22 mouse cellular contexts compared by ENCODE assay signal in the genomic region with DNA sequence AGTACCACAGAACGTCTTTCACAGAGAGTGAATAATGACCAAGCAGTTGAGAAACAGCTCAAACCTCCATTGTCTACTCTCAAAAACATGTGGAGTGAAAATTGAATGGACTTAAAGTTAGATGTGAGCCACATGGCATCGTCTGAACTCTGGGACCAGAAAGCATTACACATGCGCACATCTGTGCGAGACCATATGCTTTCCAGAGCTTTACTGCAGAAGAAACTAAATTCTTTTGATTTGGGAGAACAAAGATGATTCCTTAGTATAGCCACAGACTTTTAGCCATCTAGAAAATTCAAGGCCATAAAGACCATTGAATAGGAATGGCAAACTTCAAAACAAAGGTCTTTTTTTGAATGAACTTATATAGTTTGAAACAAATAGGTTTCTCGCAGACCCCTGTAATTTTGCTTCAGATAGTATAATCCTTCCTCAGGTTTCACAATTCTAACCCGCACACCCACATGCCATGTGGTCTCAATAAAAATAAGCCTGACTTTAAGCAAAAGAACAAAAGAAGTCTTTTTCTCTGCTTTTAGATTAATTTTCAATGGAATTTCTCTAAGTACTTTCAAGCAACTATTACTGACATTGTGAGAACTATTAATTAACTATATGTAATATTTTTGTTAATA.
DNase-seq lines count a peak whose midpoint lies in the region; ATAC-seq lines count a peak whose summit lies in the region.
"Had no signal": no experiment of that assay in that cellular context is flagged by ENCODE, and none has a peak within 500 bp of the region (broad histone marks: within the 10 kb centered on the region; RNA-seq: fewer than 3 reads in every experiment).

No protein-coding gene starts in this region.

- H3K4me3 ChIP-seq in neural tube, embryonic 11.5 days (ENCODE audit: low read depth, low read length): no peak overlapping the region
- no peak overlapping the region for H3K4me3 ChIP-seq in neural tube, embryonic 15.5 days (replicated peaks)
- H3K4me3 ChIP-seq in embryonic facial prominence, embryonic 14.5 days (ENCODE audit: low read depth, low read length): no peak overlapping the region
- no peak overlapping the region for H3K4me3 ChIP-seq in limb, embryonic 12.5 days (replicated peaks)
- H3K4me3 ChIP-seq in liver, embryonic 12.5 days: no peak overlapping the region
- H3K4me3 ChIP-seq: forebrain, embryonic 15.5 days; heart, embryonic 13.5 days; liver, embryonic 13.5 days; lung, embryonic 15.5 days; midbrain, embryonic 12.5 days had no signal

- peaks cover 3% of the 10 kb centered on the region; the same call in 1 of the 2 replicates for H3K4me1 ChIP-seq in neural tube, embryonic 11.5 days (ENCODE audit: control insufficient read depth, insufficient read depth, low read length)
- no peaks in the 10 kb centered on the region for H3K4me1 ChIP-seq in neural tube, embryonic 15.5 days
- H3K4me1 ChIP-seq in embryonic facial prominence, embryonic 14.5 days (ENCODE audit: control insufficient read depth, insufficient read depth, low read length): no peaks in the 10 kb centered on the region
- peaks cover 12% of the 10 kb centered on the region for H3K4me1 ChIP-seq in limb, embryonic 12.5 days (replicated peaks)
- no peaks in the 10 kb centered on the region for H3K4me1 ChIP-seq in liver, embryonic 12.5 days
- H3K4me1 ChIP-seq: forebrain, embryonic 15.5 days; liver, embryonic 13.5 days; lung, embryonic 15.5 days had no signal

- intact Hi-C loops in heart, postnatal 36 days (cut with DNase I): loop anchor here (10.0 kb wide), 1 partner anchor 488 kb away; no protein-coding TSS in a partner anchor

- H3K9ac ChIP-seq in neural tube, embryonic 11.5 days (ENCODE audit: low read length): no peak overlapping the region
- H3K9ac ChIP-seq in neural tube, embryonic 15.5 days (replicated peaks): no peak overlapping the region
- no peak overlapping the region for H3K9ac ChIP-seq in embryonic facial prominence, embryonic 14.5 days (ENCODE audit: low read depth, low read length)
- H3K9ac ChIP-seq in limb, embryonic 12.5 days (replicated peaks): no peak overlapping the region
- H3K9ac ChIP-seq in liver, embryonic 12.5 days: no peak overlapping the region
- H3K9ac ChIP-seq: forebrain, embryonic 15.5 days; heart, embryonic 13.5 days; liver, embryonic 13.5 days; lung, embryonic 15.5 days; midbrain, embryonic 12.5 days had no signal

- no peaks in the 10 kb centered on the region for H3K27me3 ChIP-seq in neural tube, embryonic 11.5 days (ENCODE audit: control insufficient read depth, insufficient read depth, low read length)
- H3K27me3 ChIP-seq in neural tube, embryonic 15.5 days (replicated peaks): no peaks in the 10 kb centered on the region
- H3K27me3 ChIP-seq in embryonic facial prominence, embryonic 14.5 days (replicated peaks; ENCODE audit: control insufficient read depth, insufficient read depth, low read length): no peaks in the 10 kb centered on the region
- no peaks in the 10 kb centered on the region for H3K27me3 ChIP-seq in limb, embryonic 12.5 days
- no peaks in the 10 kb centered on the region for H3K27me3 ChIP-seq in liver, embryonic 12.5 days (replicated peaks)
- H3K27me3 ChIP-seq: forebrain, embryonic 15.5 days; heart, embryonic 13.5 days; liver, embryonic 13.5 days; lung, embryonic 15.5 days had no signal

- H3K9me3 ChIP-seq in neural tube, embryonic 11.5 days (ENCODE audit: control insufficient read depth, low read length): no peaks in the 10 kb centered on the region
- H3K9me3 ChIP-seq in neural tube, embryonic 15.5 days (replicated peaks): no peaks in the 10 kb centered on the region
- 0 out of 2 replicates have a peak, but pooled peaks cover 4% of the 10 kb centered on the region for H3K9me3 ChIP-seq in embryonic facial prominence, embryonic 14.5 days (ENCODE audit: control insufficient read depth, low read length)
- H3K9me3 ChIP-seq in limb, embryonic 12.5 days: no peaks in the 10 kb centered on the region
- no peaks in the 10 kb centered on the region for H3K9me3 ChIP-seq in liver, embryonic 12.5 days (replicated peaks)
- H3K9me3 ChIP-seq: forebrain, embryonic 15.5 days; liver, embryonic 13.5 days; lung, embryonic 15.5 days; midbrain, embryonic 12.5 days had no signal

- H3K4me2 ChIP-seq in neural tube, embryonic 11.5 days (ENCODE audit: low read depth): no peak overlapping the region
- H3K4me2 ChIP-seq in neural tube, embryonic 15.5 days: no peak overlapping the region
- H3K4me2 ChIP-seq in embryonic facial prominence, embryonic 14.5 days (ENCODE audit: low read depth, low read length): no peak overlapping the region
- no peak overlapping the region for H3K4me2 ChIP-seq in limb, embryonic 12.5 days
- no peak overlapping the region for H3K4me2 ChIP-seq in liver, embryonic 12.5 days
- H3K4me2 ChIP-seq: forebrain, embryonic 15.5 days; heart, embryonic 13.5 days; liver, embryonic 13.5 days; lung, embryonic 15.5 days; midbrain, embryonic 12.5 days had no signal

- H3K36me3 ChIP-seq in neural tube, embryonic 11.5 days (ENCODE audit: control insufficient read depth, insufficient read depth, low read length): no peaks in the 10 kb centered on the region
- H3K36me3 ChIP-seq in neural tube, embryonic 15.5 days: no peaks in the 10 kb centered on the region
- H3K36me3 ChIP-seq in embryonic facial prominence, embryonic 14.5 days (ENCODE audit: control insufficient read depth, insufficient read depth, low read length): no peaks in the 10 kb centered on the region
- no peaks in the 10 kb centered on the region for H3K36me3 ChIP-seq in limb, embryonic 12.5 days
- H3K36me3 ChIP-seq in liver, embryonic 12.5 days: no peaks in the 10 kb centered on the region
- H3K36me3 ChIP-seq: forebrain, embryonic 15.5 days; heart, embryonic 13.5 days; liver, embryonic 13.5 days; lung, embryonic 15.5 days; midbrain, embryonic 12.5 days had no signal

- no peak; the same call in 1 of the 2 replicates for ATAC-seq in neural tube, embryonic 11.5 days (ENCODE audit: insufficient read depth, low FRiP score, low TSS enrichment)
- ATAC-seq in neural tube, embryonic 15.5 days (ENCODE audit: low FRiP score): no peak
- peak; percentile 80 for ATAC-seq in embryonic facial prominence, embryonic 14.5 days (ENCODE audit: low read depth)
- ATAC-seq in limb, embryonic 12.5 days (ENCODE audit: insufficient number of reproducible peaks, insufficient read depth, low FRiP score, low TSS enrichment, low read depth): peak; percentile 90
- no peak for ATAC-seq in liver, embryonic 12.5 days
- ATAC-seq: forebrain, embryonic 15.5 days; hindbrain, postnatal 0 days had no signal

- H3K27ac ChIP-seq in neural tube, embryonic 11.5 days (ENCODE audit: low read depth, low read length): no peak overlapping the region
- no peak overlapping the region for H3K27ac ChIP-seq in neural tube, embryonic 15.5 days (replicated peaks)
- peak overlapping the region; percentile 33; the same call in 1 of the 2 replicates for H3K27ac ChIP-seq in embryonic facial prominence, embryonic 14.5 days (replicated peaks; ENCODE audit: low read depth, low read length)
- H3K27ac ChIP-seq in limb, embryonic 12.5 days: peak overlapping the region; percentile 88
- no peak overlapping the region for H3K27ac ChIP-seq in liver, embryonic 12.5 days
- H3K27ac ChIP-seq: forebrain, embryonic 15.5 days; heart, embryonic 13.5 days; hindbrain, postnatal 0 days; kidney, postnatal 0 days; liver, embryonic 13.5 days; lung, embryonic 15.5 days; midbrain, embryonic 12.5 days had no signal

- WGBS in neural tube, embryonic 11.5 days: 45% methylated on average over 6 of the region's 6 CpGs
- WGBS in neural tube, embryonic 15.5 days: 51% methylated on average over 6 of the region's 6 CpGs
- WGBS in embryonic facial prominence, embryonic 14.5 days: 28% methylated on average over 6 of the region's 6 CpGs
- WGBS in limb, embryonic 12.5 days: 19% methylated on average over 6 of the region's 6 CpGs
- 70% methylated on average over 6 of the region's 6 CpGs for WGBS in liver, embryonic 12.5 days (ENCODE audit: insufficient replicate concordance)

- peak; percentile 23 for DNase-seq in neural tube, embryonic 11.5 days (ENCODE audit: low spot score)
- DNase-seq in embryonic facial prominence, embryonic 14.5 days (ENCODE audit: low spot score): peak; percentile 82
- no peak for DNase-seq in heart, postnatal 36 days
- DNase-seq in thymus, postnatal 4 days: no peak
- DNase-seq: adrenal gland, postnatal 36 days; cerebellum, adult 11-12 months; cerebellum, postnatal 25 days; kidney, adult 18-20 months; liver, embryonic 13.5 days; lung, postnatal 4 days; right cerebral cortex, postnatal 14 days; spleen, adult 18-20 months; thymus, postnatal 25 days had no signal

Comparison
In these comparisons a context has a peak if more than half of its experiments do, and no peak if none do; other contexts are left out.
1. ATAC-seq: peak in embryonic facial prominence, embryonic 14.5 days (single experiment) and limb, embryonic 12.5 days (single experiment); none in neural tube, embryonic 11.5 days (single experiment), neural tube, embryonic 15.5 days (single experiment) and liver, embryonic 12.5 days (single experiment).
2. DNase-seq: peak in neural tube, embryonic 11.5 days (single experiment) and embryonic facial prominence, embryonic 14.5 days (single experiment); none in heart, postnatal 36 days (0 of 2) and thymus, postnatal 4 days (single experiment).
3. H3K27ac ChIP-seq: peak in embryonic facial prominence, embryonic 14.5 days (single experiment) and limb, embryonic 12.5 days (single experiment); none in neural tube, embryonic 11.5 days (single experiment), neural tube, embryonic 15.5 days (single experiment) and liver, embryonic 12.5 days (single experiment).